Mouse (Mus musculus) adrenal gland, adult 2 months (tissue): ENCODE measurements at regions not wholly inside any gene's neighbourhood (a gene's known extent, or its start where the extent isn't known, plus 50 kb on each side); places are given as distances from the start of the nearest gene placed in this dataset.

Experiments
- DNase-seq: peaks from one replicate; pipeline ENCODE4 v3.0.0; 2021

- DNase-seq: no peak
Measured at GRCm38 (mm10) chr1:185726324-185726723, 271.7 kb downstream of the Slc30a10 start.

GRCm38 (mm10) chr1:185726811-185727210, 272.2 kb downstream of the Slc30a10 start:
- DNase-seq: no peak

DNA sequence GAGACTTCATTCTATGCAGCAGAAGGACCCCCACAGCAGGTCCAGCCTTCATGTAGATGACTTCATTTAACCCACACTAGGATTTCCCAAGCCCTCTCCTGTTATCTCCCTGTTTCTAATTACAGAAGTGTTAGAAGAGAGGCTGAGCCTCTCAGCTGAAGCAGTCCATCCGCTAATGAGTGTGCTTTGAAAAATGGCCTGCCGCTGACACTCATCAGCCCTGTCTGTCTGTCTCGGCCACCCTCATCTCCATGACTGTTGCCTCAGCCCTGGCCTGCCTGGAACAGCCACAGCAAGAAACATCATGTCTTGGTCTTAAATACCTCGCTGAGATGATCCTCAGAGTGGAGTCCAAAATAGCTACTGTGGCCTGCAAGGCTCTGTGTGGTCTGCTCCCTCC, 273.1 kb downstream of the Slc30a10 start:
- no peak for DNase-seq

- no peak for DNase-seq
Measured at GRCm38 (mm10) chr1:185728406-185728805, 273.8 kb downstream of the Slc30a10 start.

GRCm38 (mm10) chr1:185731062-185731461, 276.4 kb downstream of the Slc30a10 start:
- DNase-seq: no peak

GRCm38 (mm10) chr1:185736773-185737172, 282.1 kb downstream of the Slc30a10 start:
- DNase-seq: no peak

GRCm38 (mm10) chr1:185741034-185741890, 286.6 kb downstream of the Slc30a10 start:
- peak; percentile 6 for DNase-seq

DNA sequence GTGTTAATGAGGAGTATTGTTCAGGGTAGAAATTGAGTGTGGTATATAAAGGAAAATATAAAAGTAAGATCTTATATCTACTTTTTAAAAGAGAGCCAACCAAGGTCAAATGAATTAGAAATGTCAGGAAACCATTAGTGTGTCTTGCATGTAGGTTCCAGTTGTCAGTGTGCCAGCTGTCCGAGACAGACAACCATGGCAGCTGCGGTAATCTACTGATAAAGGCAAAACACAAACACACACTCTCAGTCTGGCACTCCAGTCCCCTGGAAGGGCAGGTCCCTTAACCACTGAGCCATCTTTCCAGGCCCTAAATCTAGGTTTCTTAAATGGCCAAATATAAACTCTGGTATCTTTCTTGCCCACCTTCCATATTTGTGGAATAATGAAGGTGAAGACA, 294.6 kb downstream of the Slc30a10 start:
- DNase-seq: no peak

DNA sequence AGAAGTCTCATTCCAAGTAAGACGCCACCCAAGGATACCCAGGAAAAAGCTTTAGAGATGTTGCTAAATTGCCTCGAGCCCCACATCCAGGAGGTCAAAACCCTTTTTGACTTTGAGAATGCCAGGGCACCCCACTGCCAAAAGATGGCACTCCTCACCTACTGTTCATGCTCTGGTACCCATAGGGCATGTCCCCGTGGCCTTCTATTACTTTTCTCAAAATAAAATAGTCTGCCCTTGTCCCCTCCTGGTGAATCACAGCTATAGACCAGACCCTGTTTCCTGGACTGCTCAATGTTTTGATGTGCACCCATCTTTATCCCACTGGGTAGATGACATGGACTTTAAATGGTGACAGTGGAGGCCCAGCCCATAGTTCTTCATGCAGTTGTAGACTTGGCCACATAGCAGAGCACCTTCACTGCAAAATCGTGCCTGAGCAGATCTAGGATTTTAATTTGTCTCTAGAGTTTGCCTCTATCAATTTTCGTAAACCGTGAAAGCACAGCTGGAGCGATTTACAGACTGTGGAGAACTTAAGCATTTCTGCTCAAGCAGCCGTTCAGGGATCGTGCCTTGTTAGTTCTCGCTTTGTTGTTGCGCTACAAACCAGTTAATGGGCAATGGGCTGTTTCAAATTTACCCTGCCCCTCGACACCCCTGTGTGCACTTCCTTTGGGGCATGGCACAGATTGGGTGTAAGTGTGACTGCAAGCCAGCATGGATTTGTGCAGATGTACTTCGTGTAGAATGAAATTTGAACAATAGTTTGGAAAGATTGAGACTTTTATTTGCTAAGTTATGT, 300.0 kb downstream of the Slc30a10 start:
- DNase-seq: peak; percentile 24

DNA sequence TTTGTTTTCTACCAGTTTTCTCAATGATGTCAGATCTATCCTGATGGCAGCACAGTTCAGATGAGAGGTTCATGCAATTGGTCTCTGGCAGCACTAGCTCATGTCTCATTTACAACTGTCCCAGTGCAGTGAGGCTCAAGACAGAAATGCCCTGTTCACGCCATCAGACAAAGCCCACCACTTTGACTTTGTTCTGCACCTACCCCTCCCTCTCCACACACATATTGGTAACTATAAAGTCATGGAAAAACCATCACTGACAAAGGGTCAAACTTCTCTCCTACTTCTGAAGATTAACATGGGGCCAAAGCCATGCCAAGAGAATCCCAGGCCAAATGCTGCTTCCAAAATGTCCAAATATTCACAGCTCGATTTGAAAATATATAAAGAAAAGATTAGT, 302.7 kb downstream of the Slc30a10 start:
- DNase-seq: no peak

GRCm38 (mm10) chr1:185774202-185774601, 319.6 kb downstream of the Slc30a10 start:
- DNase-seq: no peak

DNA sequence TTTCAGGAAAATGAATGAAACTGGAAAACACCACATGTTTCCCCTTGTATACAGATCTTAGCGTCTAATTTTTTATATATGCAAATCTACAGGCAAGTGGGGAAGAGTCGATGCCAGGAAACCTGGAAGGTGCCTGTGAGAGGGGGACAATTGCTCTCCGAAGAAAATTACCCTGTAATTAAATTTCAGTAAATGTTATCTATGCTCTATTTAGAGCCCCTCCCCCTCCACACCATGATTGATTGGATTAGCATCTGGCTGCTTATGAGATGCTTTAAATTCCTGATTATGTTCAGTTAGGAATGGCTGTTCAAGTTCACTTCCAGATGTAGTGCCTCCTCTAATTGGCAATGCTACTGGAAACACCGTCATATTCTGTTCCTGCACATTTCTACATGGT, 325.0 kb downstream of the Slc30a10 start:
- no peak for DNase-seq

DNA sequence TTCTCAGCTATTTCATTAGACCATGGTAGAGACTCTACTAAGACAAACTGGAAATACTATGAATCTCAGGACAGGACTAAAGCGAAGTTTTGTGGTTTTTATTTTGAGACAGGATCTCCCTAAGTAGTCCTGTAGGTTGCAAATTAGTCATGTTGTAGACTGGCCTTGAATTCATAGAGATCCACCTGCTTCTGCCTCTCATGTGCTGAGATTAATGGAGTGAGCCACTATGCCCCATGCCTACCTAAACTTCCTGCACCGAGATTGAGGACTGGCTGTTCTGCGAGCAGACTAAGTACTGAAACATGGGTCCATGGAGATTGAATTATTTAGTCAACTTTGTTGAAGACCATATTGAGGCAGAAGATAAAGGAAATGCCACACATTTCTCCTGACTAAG, 315.0 kb downstream of the Lyplal1 start:
- no peak for DNase-seq

DNA sequence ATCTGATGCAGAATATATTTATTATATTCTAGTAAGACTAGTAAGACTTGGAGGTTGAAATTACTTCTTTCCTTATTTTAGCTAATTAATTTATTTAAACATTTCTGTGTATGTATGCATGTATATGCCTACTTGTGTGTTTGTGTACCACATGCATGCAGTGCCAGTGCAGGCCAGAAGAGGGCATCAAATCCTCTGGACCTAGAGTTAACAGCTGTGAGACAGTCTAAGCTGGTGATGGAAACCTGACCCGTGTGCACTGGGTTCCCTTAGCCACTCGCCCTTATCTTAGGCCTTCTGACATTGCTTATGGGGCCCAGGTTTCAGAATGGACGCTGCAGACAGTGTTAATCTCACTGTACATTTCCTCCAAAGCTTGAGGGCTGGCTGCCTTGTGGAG, 302.2 kb downstream of the Lyplal1 start:
- no peak for DNase-seq

DNA sequence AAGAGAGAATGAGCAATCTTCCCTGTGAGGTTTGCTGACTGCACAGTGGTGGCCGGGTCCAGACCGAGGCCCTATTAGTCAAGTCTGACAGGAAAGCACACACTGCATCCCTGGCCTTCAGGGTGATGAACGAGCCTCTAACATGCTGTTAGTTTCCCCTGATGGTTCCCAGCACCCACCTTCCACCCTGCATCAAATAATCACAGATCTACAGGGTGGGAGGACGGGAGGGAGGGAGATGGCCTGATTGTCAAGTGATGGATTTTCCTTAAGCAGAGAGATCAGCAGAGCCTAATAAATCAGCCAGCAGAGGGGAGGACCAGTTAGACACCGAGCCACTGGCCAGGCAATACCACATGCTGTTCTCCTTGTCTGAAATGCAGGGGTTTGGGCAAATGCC, 298.1 kb downstream of the Lyplal1 start:
- DNase-seq: no peak

DNA sequence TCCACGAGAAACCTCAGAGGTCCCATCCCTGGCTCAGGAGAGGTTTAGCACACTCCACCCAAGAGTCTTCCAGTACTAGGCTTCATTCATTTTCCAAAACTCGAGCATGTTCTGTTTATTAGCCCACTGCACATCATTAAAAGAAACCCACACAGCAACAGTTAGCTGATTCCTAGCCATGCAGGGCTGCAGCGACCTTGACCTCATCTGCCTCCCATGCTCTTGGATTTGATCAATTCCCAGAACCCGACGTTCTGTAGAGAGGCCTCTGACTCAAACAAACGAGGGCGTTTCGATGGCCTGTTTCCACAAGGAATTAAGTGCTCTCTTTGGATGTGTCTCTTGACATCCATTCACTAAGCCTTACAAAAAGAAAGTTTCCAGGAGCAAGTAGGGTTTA, 294.9 kb downstream of the Lyplal1 start:
- peak; percentile 26 for DNase-seq

DNA sequence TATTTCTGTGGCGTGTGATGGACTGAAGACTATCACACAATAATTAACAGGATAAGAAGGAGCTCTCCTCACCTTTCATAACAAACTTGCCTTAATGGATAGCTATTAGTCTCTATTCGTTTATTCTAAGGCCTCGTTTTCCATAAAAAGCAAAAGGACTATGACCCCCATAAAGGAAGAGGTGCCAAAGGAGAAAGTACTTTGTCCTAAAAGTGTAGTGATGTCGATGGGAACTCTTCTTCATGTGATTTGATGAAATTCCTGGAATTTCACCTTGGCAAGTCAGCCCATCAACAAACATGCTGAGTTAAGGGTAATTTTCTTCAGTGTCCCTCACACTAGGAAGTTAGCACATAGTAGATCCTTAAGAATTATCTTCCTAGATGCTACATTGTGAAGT, 293.9 kb downstream of the Lyplal1 start:
- no peak for DNase-seq

- no peak for DNase-seq
Measured at GRCm38 (mm10) chr1:185823956-185824355, 293.2 kb downstream of the Lyplal1 start.

- no peak for DNase-seq
Measured at GRCm38 (mm10) chr1:185827986-185828385, 289.1 kb downstream of the Lyplal1 start.

- no peak for DNase-seq
Measured at GRCm38 (mm10) chr1:185828486-185828885, 288.6 kb downstream of the Lyplal1 start.

GRCm38 (mm10) chr1:185832059-185832458, 285.1 kb downstream of the Lyplal1 start:
- DNase-seq: peak; percentile 13

DNA sequence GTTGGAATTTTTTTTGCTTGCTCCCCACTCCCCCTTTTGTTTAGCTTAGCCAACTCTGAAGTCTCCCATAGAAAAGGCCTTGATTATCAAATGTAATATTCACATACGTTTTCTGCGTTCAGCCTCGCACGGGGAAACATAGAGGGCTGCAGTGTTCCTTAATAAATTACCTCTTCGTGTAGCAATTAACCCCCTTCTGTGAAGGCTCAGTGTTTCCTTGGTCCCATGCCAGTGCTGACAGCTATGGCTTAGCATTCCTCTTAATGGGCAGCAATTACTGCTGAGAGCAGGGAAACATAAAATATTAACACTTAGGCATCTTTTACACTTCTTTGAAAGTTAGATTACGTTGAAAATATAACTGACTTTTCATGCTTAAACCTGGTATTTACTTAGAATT, 282.9 kb downstream of the Lyplal1 start:
- no peak for DNase-seq

DNA sequence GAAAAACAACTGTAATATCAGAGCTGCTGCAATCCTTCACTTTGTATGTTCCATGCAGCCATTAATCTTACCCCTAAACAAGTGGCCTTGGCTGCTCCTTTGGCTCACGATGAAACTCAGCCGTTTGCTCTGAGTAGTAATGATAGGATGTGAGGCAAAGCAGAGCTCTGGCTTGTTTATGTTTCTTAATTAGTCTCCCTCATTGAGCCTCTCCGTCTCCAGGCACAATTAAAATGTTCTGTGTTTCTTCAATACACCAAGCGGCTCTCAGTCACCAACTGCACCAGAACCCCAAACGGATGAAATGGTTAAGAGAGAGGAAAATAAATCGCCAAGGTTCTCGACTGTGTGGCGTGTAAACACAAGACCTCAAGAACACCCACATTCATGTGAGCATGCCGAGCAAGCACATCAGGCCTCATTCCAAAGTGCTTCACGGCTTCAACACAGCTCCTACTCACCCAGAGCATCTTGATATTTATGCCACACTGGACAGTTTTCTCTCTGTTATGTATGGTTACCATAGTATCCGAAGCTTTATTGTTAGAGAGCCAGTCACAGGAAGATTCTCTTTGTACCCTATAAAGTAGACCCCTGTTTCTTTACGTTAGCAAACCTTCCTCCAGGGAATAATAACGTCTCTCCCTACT, 280.4 kb downstream of the Lyplal1 start:
- DNase-seq: peak; percentile 64
